Mouse (Mus musculus) spleen, postnatal 0 days (tissue): Measurements from ENCODE around the gene B3galnt2. TPM values are rescaled to one million over a fixed set of nuclear protein-coding genes. Genes with fewer than 3 reads are reported as not detected.

Experiments used
- polyA plus RNA-seq: library from polyadenylated mRNA; unstranded; fragments of >200 nt; fragmentation: Nextera tagmentation; extraction: Ambion mirVana; gene quantifications from 2 replicates; pipeline ENCODE4 v1.2.1, GENCODE M21; 2015

The B3galnt2 gene
- polyA plus RNA-seq = 26.4 and 28.2 TPM in 2 replicates

DNA sequence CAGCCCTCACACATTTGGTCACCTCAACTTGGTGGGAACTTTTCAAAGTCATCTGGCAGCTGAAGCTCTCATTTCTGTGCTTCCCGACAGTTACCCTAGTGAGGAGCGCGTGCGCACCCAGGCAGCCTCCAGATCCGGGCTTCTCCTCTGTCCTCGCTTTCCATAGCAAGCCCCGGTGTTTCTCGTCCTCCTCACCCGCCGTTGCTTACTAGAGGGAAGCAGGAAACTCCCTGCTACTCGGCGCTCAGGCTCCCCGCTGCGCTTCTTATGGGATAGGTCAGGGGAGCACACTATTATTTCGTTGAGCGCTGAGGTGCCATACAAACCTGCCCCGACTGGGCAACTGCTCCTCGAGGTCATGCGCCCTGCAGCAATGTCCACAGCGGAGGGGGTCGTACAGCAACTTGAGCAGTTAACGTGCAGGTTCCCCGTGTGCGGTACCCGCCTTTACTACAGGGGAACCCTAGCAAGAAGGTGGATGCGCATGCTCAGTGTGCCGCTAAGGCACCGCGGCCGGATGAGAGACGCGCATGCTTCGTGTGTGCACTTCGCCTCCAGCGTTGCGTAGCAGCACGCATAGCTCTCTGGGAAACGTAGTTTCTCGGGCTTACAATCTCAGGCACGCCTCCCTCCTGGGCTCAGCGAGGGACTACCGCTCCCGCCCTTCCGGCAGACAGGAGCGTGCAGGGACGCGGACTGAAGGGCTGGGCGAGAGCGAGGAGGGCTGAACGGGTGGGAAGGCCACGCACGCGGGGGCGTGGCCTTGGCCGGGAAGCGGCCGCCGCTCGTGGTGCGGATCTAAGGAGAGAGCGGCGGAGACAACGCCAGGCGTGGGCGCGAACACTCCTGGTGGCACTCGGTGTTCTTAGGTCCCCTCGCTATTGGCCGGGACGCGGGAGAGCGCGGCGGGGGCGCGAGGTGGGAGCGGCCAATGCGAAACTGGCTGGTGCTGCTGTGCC, at the start of gene B3galnt2:
Gene B3galnt2 (plus strand): TSS at position 596 of the 959 bp plus-strand sequence.

DNA sequence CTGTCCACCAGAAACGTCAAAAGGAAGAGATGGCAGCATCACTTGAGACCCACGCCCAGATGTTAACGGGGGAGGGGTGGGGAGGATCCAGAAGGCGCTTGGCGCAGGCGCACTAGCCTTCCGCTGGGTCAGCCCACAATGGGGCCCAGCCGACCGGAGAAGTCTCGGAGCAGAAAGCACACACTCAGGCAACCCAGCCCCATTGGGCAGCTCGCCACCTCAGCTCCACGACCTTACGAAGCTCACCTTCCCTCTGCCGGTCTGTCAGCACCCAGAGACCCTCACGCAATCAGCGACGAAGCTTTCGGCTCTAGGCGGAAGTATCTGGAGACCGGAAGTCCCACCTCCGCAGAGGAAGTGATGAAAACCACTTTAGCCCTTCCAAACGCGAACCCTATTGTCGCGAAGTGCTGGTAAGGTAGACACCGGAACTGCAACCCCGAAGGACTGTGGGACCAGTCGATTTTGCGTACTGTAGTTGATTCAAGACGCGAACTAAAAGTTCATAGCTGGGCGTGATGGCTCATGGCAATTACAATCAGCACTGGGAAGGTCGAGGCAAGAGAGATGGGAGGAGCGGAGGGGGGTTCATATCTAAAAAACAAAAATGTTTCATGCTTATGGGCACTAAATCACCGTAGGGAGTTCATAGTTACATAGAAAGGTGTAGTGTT, 85.2 kb downstream of the B3galnt2 start, which contains the start of gene Tbce:
Gene Tbce (minus strand): TSS at position 347 of the 674 bp plus-strand sequence.

Other genes starting within 250 kb of the B3galnt2 start
- 0.08 TPM in 1 of 2 replicates, not detected in the other for gene Gng4, start 170.4 kb upstream of the B3galnt2 start, polyA plus RNA-seq
- 44.6 and 45.2 TPM in 2 replicates for gene Tbce, start 85.2 kb downstream of the B3galnt2 start, polyA plus RNA-seq
- gene Arid4b, start 108.8 kb downstream of the B3galnt2 start, polyA plus RNA-seq = 47.0 and 49.5 TPM in 2 replicates
- gene Ggps1, start 109.0 kb downstream of the B3galnt2 start, polyA plus RNA-seq = 18.5 and 22.4 TPM in 2 replicates